Mouse (Mus musculus) lung, adult 10 weeks (tissue): ENCODE measurements around the gene Tmem178b. TPM values are rescaled to one million over a fixed set of nuclear protein-coding genes. Genes with fewer than 3 reads are reported as not detected.

ENCODE experiments used
- polyA plus RNA-seq: library from polyadenylated mRNA; stranded (reverse); fragments of 350-450 nt; fragmentation: Illumina TruSeq; extraction: RNeasy Lipid Tissue Mini Kit (QIAGEN cat#74804); gene quantifications from one replicate; pipeline ENCODE4 v1.2.3, GENCODE M21; 2014; ENCODE audit warnings: low read depth, low replicate concordance; ENCODE audit not compliant: insufficient read depth

The Tmem178b gene
- 0.24 TPM for polyA plus RNA-seq

DNA sequence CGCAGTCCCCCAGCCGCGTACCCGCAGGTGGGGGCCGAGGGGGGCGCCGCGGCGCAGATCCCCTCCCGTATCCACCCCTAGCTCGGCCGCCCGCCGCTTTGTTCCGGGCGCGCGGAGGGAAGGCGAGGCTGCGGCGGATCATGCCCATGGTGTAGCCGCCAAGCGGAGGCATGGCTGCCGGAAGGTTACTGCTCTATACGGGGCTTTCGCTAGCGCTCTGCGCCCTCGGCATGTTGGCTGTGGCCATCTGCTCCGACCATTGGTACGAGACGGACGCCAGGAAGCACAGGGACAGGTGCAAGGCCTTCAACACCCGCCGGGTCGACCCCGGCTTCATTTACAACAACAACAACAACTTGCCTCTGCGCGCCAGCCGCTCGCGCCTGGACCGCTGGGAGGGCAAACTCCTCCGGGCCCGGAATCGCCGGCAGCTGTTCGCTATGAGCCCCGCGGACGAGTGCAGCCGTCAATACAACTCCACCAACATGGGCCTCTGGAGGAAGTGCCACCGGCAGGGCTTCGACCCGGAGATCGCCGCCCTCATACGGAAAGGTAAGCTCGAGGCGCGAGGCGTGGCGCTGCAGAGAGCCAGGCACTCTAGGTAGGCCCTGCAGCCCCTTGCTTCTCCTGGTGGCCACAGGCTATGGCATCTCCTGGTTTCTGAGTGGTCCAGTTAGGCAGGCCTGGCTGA, at the start of gene Tmem178b:
Gene Tmem178b (plus strand): TSS at position 371 of the 691 bp plus-strand sequence.

Other genes starting within 250 kb of the Tmem178b start
- 4.8 TPM for gene Braf, start 147.8 kb upstream of the Tmem178b start, polyA plus RNA-seq
- gene Mrps33, start 62.3 kb upstream of the Tmem178b start, polyA plus RNA-seq: 112 TPM